Mouse (Mus musculus) MEL (cell line): ENCODE measurements around the gene Borcs5.

Experiments
- CHD2 ChIP-seq: IDR thresholded peaks from 2 replicates; pipeline ENCODE4 v1.6.1; 2011; ENCODE audit warnings: low read length, improper control_type of control experiment
- CTCF ChIP-seq, 3 experiments: IDR thresholded peaks in 2 of 3; conservative IDR thresholded peaks in 1 of 3; 2 replicates each; pipeline ENCODE4 v1.5.1; 2011 to 2012; ENCODE audit warnings: low read length in 3 of 3, low read depth in 2 of 3, mild to moderate bottlenecking in 2 of 3, improper control_type of control experiment in 1 of 3, inconsistent platforms in 1 of 3, mixed read lengths in 1 of 3, moderate library complexity in 1 of 3; ENCODE audit not compliant: control insufficient read depth in 1 of 3, insufficient read depth in 1 of 3, poor library complexity in 1 of 3, severe bottlenecking in 1 of 3
- MAZ ChIP-seq: IDR thresholded peaks from 2 replicates; pipeline ENCODE4 v1.6.1; 2012; ENCODE audit warnings: low read depth, mild to moderate bottlenecking, inconsistent platforms, low read length, improper control_type of control experiment
- POLR2A ChIP-seq, 2 experiments: IDR thresholded peaks; 2 replicates each; pipeline ENCODE4 v1.6.1; 2011 to 2012; ENCODE audit warnings: low read length in 2 of 2, mild to moderate bottlenecking in 2 of 2, control low read depth in 1 of 2, improper control_type of control experiment in 1 of 2, low read depth in 1 of 2, moderate library complexity in 1 of 2; ENCODE audit not compliant: control insufficient read depth in 1 of 2, insufficient read depth in 1 of 2, poor library complexity in 1 of 2
- POLR2AphosphoS2 ChIP-seq: IDR thresholded peaks from 2 replicates; pipeline ENCODE4 v1.6.1; 2011; ENCODE audit warnings: low read length, improper control_type of control experiment
- TAL1 ChIP-seq: IDR thresholded peaks from 2 replicates; pipeline ENCODE4 v1.6.1; 2012; ENCODE audit warnings: mild to moderate bottlenecking, inconsistent platforms, low read length, moderate library complexity, mixed read lengths
- UBTF ChIP-seq: IDR thresholded peaks from 2 replicates; pipeline ENCODE4 v1.6.1; 2012; ENCODE audit warnings: low read depth, mild to moderate bottlenecking, inconsistent platforms, low read length, improper control_type of control experiment, moderate library complexity, borderline replicate concordance; ENCODE audit not compliant: insufficient read depth

DNA sequence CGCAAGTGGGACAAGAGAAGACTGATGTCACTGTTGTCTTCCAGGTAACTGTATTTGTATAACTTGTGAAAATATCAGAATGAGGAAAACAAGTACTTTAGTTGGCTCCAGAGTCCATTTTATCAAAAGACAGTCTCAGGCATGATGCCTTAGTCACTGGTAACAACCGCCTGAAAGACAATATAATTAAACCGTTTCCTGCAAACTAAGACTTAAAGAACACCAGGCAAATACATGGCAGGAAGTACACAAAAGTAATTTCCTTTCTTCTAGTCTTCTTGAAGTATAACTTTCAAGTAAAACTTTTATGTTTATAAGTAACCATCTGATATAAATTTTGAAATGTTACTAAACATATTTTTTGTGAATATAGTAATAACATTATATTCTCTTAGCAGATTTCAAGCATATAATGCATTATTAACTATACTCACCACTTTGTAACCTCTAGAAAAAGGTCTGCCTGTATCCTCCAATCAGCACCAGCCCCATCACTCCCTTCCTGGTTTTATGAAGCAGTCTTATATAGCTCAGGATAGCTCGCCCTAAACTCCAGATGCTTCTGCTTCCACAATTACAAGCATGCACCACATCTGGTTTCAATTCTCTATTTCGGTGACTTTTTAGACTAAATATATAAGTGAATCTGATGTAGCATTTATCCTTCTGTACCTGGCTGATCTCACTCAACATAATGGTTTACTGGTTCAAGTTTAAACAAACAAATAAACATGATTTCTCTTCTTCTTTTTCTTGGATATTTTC, 112.8 kb downstream of the Borcs5 start:
- TF ChIP-seq TAL1 (no peak), CHD2 (no peak), CTCF (IDR thresholded peaks at IDR 0.05 in 2 of 3, conservative IDR thresholded peaks at IDR 0.05 in 1 of 3; ENCODE audit: control insufficient read depth in 1 of 3, insufficient read depth in 1 of 3, low read depth in 2 of 3, low read length in 3 of 3, poor library complexity in 1 of 3, severe bottlenecking in 1 of 3) (no peak), POLR2A (IDR thresholded peaks at IDR 0.05; ENCODE audit: control insufficient read depth in 1 of 2, insufficient read depth in 1 of 2, low read depth in 1 of 2, low read length in 2 of 2, poor library complexity in 1 of 2) (no peak), MAZ (no peak), UBTF (no peak), POLR2AphosphoS2 (no peak)
